Mouse (Mus musculus) lung, postnatal 25 days (tissue): Measurements from ENCODE around the gene Siglecf.
A peak's percentile ranks its signal among the peaks of the same experiment; 100 is the strongest.

ENCODE experiments used
- DNase-seq: peaks from one replicate; pipeline ENCODE4 v3.0.0; 2022; ENCODE audit warnings: low spot score

Gene Siglecf

GRCm38 (mm10) chr7:43351154-43351553, at the start of gene Siglecf:
Gene Siglecf (plus strand): TSS chr7:43351341.
- peak; percentile 8 for DNase-seq

- DNase-seq, result peak; percentile 50
Measured at GRCm38 (mm10) chr7:43305235-43305634, 45.9 kb upstream of the Siglecf start.

- no peak for DNase-seq
Measured at GRCm38 (mm10) chr7:43309069-43309468, 42.1 kb upstream of the Siglecf start.

GRCm38 (mm10) chr7:43311632-43312031, 39.5 kb upstream of the Siglecf start:
- peak; percentile 19 for DNase-seq

GRCm38 (mm10) chr7:43312386-43313012, 38.6 kb upstream of the Siglecf start:
- no peak for DNase-seq

- DNase-seq, result peak; percentile 96
Measured at GRCm38 (mm10) chr7:43313013-43313428, 38.1 kb upstream of the Siglecf start, which contains the start of gene Zfp715. Gene Zfp715 (minus strand): TSS chr7:43313294.

GRCm38 (mm10) chr7:43326223-43326780, 24.8 kb upstream of the Siglecf start:
- DNase-seq, result no peak

- no peak for DNase-seq
Measured at GRCm38 (mm10) chr7:43328101-43328500, 23.0 kb upstream of the Siglecf start.

- no peak for DNase-seq
Measured at GRCm38 (mm10) chr7:43333203-43333602, 17.9 kb upstream of the Siglecf start.

GRCm38 (mm10) chr7:43333899-43334298, 17.2 kb upstream of the Siglecf start:
- DNase-seq, result no peak

GRCm38 (mm10) chr7:43340771-43341170, 10.4 kb upstream of the Siglecf start:
- DNase-seq, result no peak

GRCm38 (mm10) chr7:43343191-43343590, 8.0 kb upstream of the Siglecf start:
- DNase-seq, result no peak

- no peak for DNase-seq
Measured at GRCm38 (mm10) chr7:43344020-43344419, 7.1 kb upstream of the Siglecf start.

GRCm38 (mm10) chr7:43344491-43344890, 6.7 kb upstream of the Siglecf start:
- DNase-seq, result no peak

GRCm38 (mm10) chr7:43346148-43346547, 5.0 kb upstream of the Siglecf start:
- DNase-seq, result no peak

GRCm38 (mm10) chr7:43346571-43346970, 4.6 kb upstream of the Siglecf start:
- no peak for DNase-seq

- DNase-seq, result peak; percentile 10
Measured at GRCm38 (mm10) chr7:43349623-43350022, 1.5 kb upstream of the Siglecf start.

- peak; percentile 38 for DNase-seq
Measured at GRCm38 (mm10) chr7:43353118-43353517, 2.0 kb downstream of the Siglecf start.

GRCm38 (mm10) chr7:43353758-43354157, 2.6 kb downstream of the Siglecf start:
- no peak for DNase-seq

- DNase-seq, result no peak
Measured at GRCm38 (mm10) chr7:43354893-43355835, 4.0 kb downstream of the Siglecf start.

GRCm38 (mm10) chr7:43358556-43358955, 7.4 kb downstream of the Siglecf start:
- no peak for DNase-seq

GRCm38 (mm10) chr7:43361442-43361841, 10.3 kb downstream of the Siglecf start:
- no peak for DNase-seq

GRCm38 (mm10) chr7:43362021-43362420, 10.9 kb downstream of the Siglecf start:
- DNase-seq, result no peak
